Mouse (Mus musculus): ENCODE data around the gene H2al1b. TPM values are rescaled to one million over a fixed set of nuclear protein-coding genes. Genes with fewer than 3 reads are reported as not detected.
"Not testable (repeated sequence)": the region's sequence is repeated elsewhere in the genome, so short reads cannot be mapped to it uniquely, and the experiment has no call there.

Gene H2al1b
- polyA plus RNA-seq (2012; rRNA removed): not detected in 2 replicates

DNA sequence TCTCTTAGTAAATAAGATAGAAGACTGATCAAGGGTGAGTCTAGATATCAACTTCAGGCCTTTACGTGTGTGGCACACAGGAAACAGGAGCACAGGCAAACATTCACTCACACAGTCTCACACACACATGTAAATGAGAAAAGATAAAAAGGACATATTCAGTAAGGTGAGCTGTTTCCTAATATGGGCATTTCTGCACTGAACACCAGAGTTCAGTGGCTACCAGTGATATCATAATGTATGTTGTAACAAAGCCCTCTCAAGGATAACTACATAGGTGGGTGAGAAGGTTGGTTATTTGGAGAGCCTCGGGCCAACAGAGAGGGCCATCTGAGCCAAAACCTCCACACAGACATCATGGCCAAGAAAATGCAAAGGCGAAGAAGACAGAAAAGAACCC is at the start of gene H2al1b:
Gene H2al1b (plus strand): TSS at position 301 of the 400 bp plus-strand sequence.
- DNase-seq; H3K27ac ChIP-seq (ENCODE audit: control insufficient read depth, insufficient read depth, low read length); H3K4me3 ChIP-seq (ENCODE audit: control insufficient read depth, insufficient read depth, low read length); H3K27me3 ChIP-seq (ENCODE audit: control insufficient read depth, insufficient read depth, low read length); H3K36me3 ChIP-seq (ENCODE audit: control insufficient read depth, insufficient read depth, low read length); H3K4me1 ChIP-seq (replicated peaks; ENCODE audit: control insufficient read depth, insufficient read depth, low read length): not testable (repeated sequence)
- 88% methylated on average over 1 of the region's 3 CpGs for WGBS

DNA sequence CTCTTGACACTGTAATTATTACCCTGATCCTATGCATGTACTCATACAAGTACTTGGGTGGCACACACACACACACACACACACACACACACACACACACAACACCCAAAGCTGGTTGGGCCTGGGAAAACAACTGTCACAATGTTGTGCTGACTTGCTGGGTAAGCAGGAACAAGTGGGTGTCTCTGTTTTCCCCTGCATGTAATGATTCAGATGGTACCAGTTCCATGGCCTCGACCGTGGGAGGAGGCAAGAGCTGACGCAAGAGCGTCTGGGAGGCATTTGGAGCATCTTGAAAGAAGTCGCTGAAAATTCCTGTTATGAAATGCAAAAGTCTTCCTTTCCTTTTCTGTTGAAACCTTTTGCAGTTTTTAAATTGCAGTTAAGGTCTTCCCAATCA is 48.2 kb upstream of the H2al1b start:
- Histone ChIP-seq H3K27ac (ENCODE audit: control insufficient read depth, insufficient read depth, low read length) (no peak overlapping the region), H3K4me1 (replicated peaks; ENCODE audit: control insufficient read depth, insufficient read depth, low read length) (peaks cover 4% of the 10 kb centered on the region), H3K27me3 (ENCODE audit: control insufficient read depth, insufficient read depth, low read length) (no peaks in the 10 kb centered on the region), H3K36me3 (ENCODE audit: control insufficient read depth, insufficient read depth, low read length) (no peaks in the 10 kb centered on the region), H3K4me3 (ENCODE audit: control insufficient read depth, insufficient read depth, low read length) (no peak overlapping the region)
- no peak for TF ChIP-seq POLR2A (IDR thresholded peaks at IDR 0.05; ENCODE audit: control insufficient read depth, extremely low read depth, insufficient read depth, low read length, poor library complexity)
- TF ChIP-seq CTCF (IDR thresholded peaks at IDR 0.05; ENCODE audit: borderline replicate concordance, control insufficient read depth, extremely low read depth, insufficient read depth, low read length, poor library complexity): no peak
- DNase-seq: no peak
- WGBS: 43% methylated on average over 5 of the region's 5 CpGs

DNA sequence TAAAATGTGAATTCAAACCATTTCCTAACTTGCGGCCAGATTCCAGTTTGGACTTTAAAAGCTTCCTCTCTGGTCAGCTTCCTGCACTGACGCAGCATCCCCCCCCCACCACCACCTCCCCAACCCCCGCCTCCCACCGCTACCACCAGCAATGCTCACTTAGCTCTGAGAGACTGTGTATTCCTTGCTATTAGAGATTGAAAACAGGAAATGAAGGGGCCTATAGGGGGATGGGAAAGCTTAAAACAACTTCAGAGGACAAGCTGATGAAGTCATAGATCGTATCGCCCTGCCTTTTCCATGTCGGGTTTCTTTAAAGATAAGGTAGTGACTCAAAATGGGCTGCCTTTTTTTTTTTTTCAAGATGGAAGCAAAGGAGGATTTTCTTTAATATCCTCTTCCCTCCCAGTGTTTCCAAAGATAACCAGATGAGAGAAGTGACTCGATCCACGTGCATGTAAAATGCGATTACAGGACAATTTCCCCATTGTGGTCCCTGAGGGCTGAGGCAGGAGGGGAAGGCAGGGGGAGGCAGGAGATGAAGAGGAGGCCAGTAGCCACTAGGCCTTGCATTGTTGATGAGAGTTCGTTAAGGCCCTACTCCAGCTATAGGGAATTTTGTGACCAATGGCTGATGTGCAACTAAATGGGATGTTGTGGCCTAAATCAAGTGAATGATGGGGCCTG is 47.6 kb upstream of the H2al1b start:
- 20% methylated on average over 11 of the region's 11 CpGs for WGBS
- Histone ChIP-seq H3K36me3 (ENCODE audit: control insufficient read depth, insufficient read depth, low read length) (no peaks in the 10 kb centered on the region), H3K4me1 (replicated peaks; ENCODE audit: control insufficient read depth, insufficient read depth, low read length) (peaks cover 4% of the 10 kb centered on the region), H3K27ac (ENCODE audit: control insufficient read depth, insufficient read depth, low read length) (no peak overlapping the region), H3K27me3 (ENCODE audit: control insufficient read depth, insufficient read depth, low read length) (no peaks in the 10 kb centered on the region), H3K4me3 (ENCODE audit: control insufficient read depth, insufficient read depth, low read length) (no peak overlapping the region)
- TF ChIP-seq CTCF (IDR thresholded peaks at IDR 0.05; ENCODE audit: borderline replicate concordance, control insufficient read depth, extremely low read depth, insufficient read depth, low read length, poor library complexity): no peak
- no peak for TF ChIP-seq POLR2A (IDR thresholded peaks at IDR 0.05; ENCODE audit: control insufficient read depth, extremely low read depth, insufficient read depth, low read length, poor library complexity)
- no peak for DNase-seq

DNA sequence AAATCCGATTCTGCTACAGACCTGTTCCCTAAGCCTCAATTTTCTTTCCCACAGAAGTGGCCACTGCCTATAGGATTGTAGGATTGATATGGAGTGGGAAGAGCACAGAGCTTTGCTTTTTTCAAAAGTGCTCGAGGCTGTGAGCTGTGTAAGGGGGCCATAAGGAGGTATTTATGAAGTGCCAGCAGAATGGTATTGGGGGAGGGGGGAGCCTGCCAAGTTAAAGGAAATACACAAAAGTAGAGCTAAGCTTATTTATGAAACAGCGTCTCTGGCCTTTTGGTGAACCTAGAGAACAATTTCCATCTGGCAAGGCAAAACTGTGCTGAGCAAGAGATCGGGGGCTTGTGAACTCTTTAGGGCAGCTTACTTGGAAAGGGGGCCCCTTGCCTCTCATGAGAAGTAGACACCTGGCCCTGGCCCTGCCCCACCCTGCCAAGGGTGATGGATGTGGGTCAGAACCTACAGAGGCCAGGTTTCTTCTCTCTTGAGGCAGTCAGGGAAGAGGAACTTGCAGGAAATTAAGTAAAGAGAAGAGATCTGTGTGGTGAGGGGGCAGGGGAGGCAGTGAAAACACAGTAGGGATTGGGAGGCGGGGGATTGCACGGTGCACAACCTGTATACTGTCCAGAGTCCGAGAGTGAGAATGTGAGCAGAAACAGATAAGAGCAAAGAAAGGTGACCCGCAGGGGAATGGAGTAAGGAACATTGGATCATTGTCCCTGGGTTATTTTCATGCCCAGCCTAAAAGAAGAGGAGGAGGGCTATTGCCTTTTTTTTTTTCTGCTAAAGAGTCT is 46.5 kb upstream of the H2al1b start:
- TF ChIP-seq CTCF (IDR thresholded peaks at IDR 0.05; ENCODE audit: borderline replicate concordance, control insufficient read depth, extremely low read depth, insufficient read depth, low read length, poor library complexity): no peak
- no peak for TF ChIP-seq POLR2A (IDR thresholded peaks at IDR 0.05; ENCODE audit: control insufficient read depth, extremely low read depth, insufficient read depth, low read length, poor library complexity)
- no peak overlapping the region for H3K4me3 ChIP-seq (ENCODE audit: control insufficient read depth, insufficient read depth, low read length)
- no peaks in the 10 kb centered on the region for H3K27me3 ChIP-seq (ENCODE audit: control insufficient read depth, insufficient read depth, low read length)
- WGBS: 77% methylated on average over 8 of the region's 8 CpGs
- DNase-seq: no peak
- H3K4me1 ChIP-seq (replicated peaks; ENCODE audit: control insufficient read depth, insufficient read depth, low read length): peaks cover 4% of the 10 kb centered on the region
- no peaks in the 10 kb centered on the region for H3K36me3 ChIP-seq (ENCODE audit: control insufficient read depth, insufficient read depth, low read length)
- no peak overlapping the region for H3K27ac ChIP-seq (ENCODE audit: control insufficient read depth, insufficient read depth, low read length)

DNA sequence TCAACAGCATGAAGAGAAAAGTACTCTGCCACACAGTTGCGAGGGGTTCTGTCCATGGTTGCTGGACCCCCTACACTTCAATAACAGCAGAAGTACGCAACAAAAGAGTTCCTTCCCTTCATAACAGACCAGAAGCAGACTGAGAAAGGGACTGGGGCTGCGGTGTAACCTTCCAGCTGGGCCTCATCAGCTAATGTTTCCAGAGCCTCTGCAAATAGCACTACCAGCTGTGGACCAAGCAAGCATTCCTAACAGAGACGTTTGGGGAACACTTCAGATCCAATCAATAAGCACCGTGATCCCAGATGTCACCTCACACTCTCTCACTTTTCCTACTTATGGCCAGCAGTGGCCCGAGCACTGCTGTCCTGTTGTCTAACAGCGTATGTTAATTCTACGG is 37.3 kb upstream of the H2al1b start:
- Histone ChIP-seq H3K27me3 (ENCODE audit: control insufficient read depth, insufficient read depth, low read length) (no peaks in the 10 kb centered on the region), H3K4me3 (ENCODE audit: control insufficient read depth, insufficient read depth, low read length) (no peak overlapping the region), H3K36me3 (ENCODE audit: control insufficient read depth, insufficient read depth, low read length) (no peaks in the 10 kb centered on the region), H3K27ac (ENCODE audit: control insufficient read depth, insufficient read depth, low read length) (no peak overlapping the region), H3K4me1 (replicated peaks; ENCODE audit: control insufficient read depth, insufficient read depth, low read length) (no peaks in the 10 kb centered on the region)
- DNase-seq: no peak
- no peak for TF ChIP-seq CTCF (IDR thresholded peaks at IDR 0.05; ENCODE audit: borderline replicate concordance, control insufficient read depth, extremely low read depth, insufficient read depth, low read length, poor library complexity)
- TF ChIP-seq POLR2A (IDR thresholded peaks at IDR 0.05; ENCODE audit: control insufficient read depth, extremely low read depth, insufficient read depth, low read length, poor library complexity): no peak
- 96% methylated on average over 8 of the region's 8 CpGs for WGBS

DNA sequence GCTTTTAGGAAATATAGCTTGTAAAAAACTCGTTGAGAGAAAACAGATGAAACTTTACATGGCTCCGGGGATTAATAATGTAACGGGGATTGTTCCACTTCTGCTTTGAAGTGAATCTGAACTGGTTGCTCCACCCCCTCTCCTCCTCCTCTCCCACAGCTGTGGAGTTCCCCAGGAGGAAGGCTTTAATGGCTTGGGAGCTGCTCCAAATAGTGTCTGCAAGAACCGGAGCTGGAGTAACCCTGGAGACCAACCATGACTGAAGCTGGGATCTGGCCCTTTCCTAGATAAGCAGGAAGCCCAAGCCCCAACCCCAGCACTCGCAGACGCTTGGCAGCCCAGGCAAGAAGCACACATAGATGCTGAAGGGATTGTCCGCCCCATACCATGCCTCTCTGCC is 34.4 kb upstream of the H2al1b start:
- TF ChIP-seq POLR2A (IDR thresholded peaks at IDR 0.05; ENCODE audit: control insufficient read depth, extremely low read depth, insufficient read depth, low read length, poor library complexity) (no peak), CTCF (IDR thresholded peaks at IDR 0.05; ENCODE audit: borderline replicate concordance, control insufficient read depth, extremely low read depth, insufficient read depth, low read length, poor library complexity) (no peak)
- Histone ChIP-seq H3K4me3 (ENCODE audit: control insufficient read depth, insufficient read depth, low read length) (no peak overlapping the region), H3K36me3 (ENCODE audit: control insufficient read depth, insufficient read depth, low read length) (no peaks in the 10 kb centered on the region), H3K27ac (ENCODE audit: control insufficient read depth, insufficient read depth, low read length) (no peak overlapping the region), H3K4me1 (replicated peaks; ENCODE audit: control insufficient read depth, insufficient read depth, low read length) (no peaks in the 10 kb centered on the region), H3K27me3 (ENCODE audit: control insufficient read depth, insufficient read depth, low read length) (no peaks in the 10 kb centered on the region)
- 71% methylated on average over 7 of the region's 7 CpGs for WGBS
- no peak for DNase-seq
